23 mouse cellular contexts compared by ENCODE assay signal in genomic region chr14:107987752-107988285, GRCm38 (mm10).
DNase-seq lines count a peak whose midpoint lies in the region; ATAC-seq and TF ChIP-seq lines count a peak whose summit lies in the region.
"Had no signal": no experiment of that assay in that cellular context is flagged by ENCODE, and none has a peak within 500 bp of the region (broad histone marks: within the 10 kb centered on the region; RNA-seq: fewer than 3 reads in every experiment).

No protein-coding gene starts in this region.

- H3K4me3 ChIP-seq in midbrain, embryonic 12.5 days, result no peak overlapping the region
- H3K4me3 ChIP-seq in midbrain, embryonic 10.5 days, result no peak overlapping the region
- no peak overlapping the region for H3K4me3 ChIP-seq in midbrain, embryonic 14.5 days (replicated peaks; ENCODE audit: low read depth, low read length)
- H3K4me3 ChIP-seq in midbrain, postnatal 0 days (ENCODE audit: low read depth, low read length), result no peak overlapping the region
- no peak overlapping the region for H3K4me3 ChIP-seq in embryonic facial prominence, embryonic 14.5 days (ENCODE audit: low read depth, low read length)
- no peak overlapping the region for H3K4me3 ChIP-seq in midbrain, embryonic 16.5 days (ENCODE audit: low read depth, low read length)
- H3K4me3 ChIP-seq: embryonic facial prominence, embryonic 13.5 days; forebrain, embryonic 13.5 days; forebrain, embryonic 15.5 days had no signal

- no peak overlapping the region for H3K9ac ChIP-seq in midbrain, embryonic 12.5 days (replicated peaks)
- no peak overlapping the region for H3K9ac ChIP-seq in midbrain, embryonic 14.5 days (replicated peaks; ENCODE audit: low read length)
- no peak overlapping the region for H3K9ac ChIP-seq in midbrain, postnatal 0 days (replicated peaks; ENCODE audit: low read length, poor library complexity, severe bottlenecking)
- H3K9ac ChIP-seq in embryonic facial prominence, embryonic 14.5 days (ENCODE audit: low read depth, low read length), result no peak overlapping the region
- H3K9ac ChIP-seq in midbrain, embryonic 16.5 days (ENCODE audit: low read depth, low read length), result no peak overlapping the region
- H3K9ac ChIP-seq: embryonic facial prominence, embryonic 13.5 days; forebrain, embryonic 13.5 days; forebrain, embryonic 15.5 days; forebrain, postnatal 0 days had no signal

- H3K9me3 ChIP-seq in midbrain, embryonic 12.5 days, result no peaks in the 10 kb centered on the region
- no peaks in the 10 kb centered on the region for H3K9me3 ChIP-seq in midbrain, embryonic 10.5 days (replicated peaks)
- H3K9me3 ChIP-seq in midbrain, embryonic 14.5 days (ENCODE audit: control insufficient read depth, low read length), result no peaks in the 10 kb centered on the region
- H3K9me3 ChIP-seq in midbrain, postnatal 0 days (ENCODE audit: low read length), result no peaks in the 10 kb centered on the region
- H3K9me3 ChIP-seq in embryonic facial prominence, embryonic 14.5 days (ENCODE audit: control insufficient read depth, low read length), result no peaks in the 10 kb centered on the region
- no peaks in the 10 kb centered on the region for H3K9me3 ChIP-seq in midbrain, embryonic 16.5 days (replicated peaks; ENCODE audit: control insufficient read depth, low read length, poor library complexity, severe bottlenecking)
- H3K9me3 ChIP-seq: embryonic facial prominence, embryonic 13.5 days; forebrain, embryonic 13.5 days; forebrain, embryonic 15.5 days had no signal

- H3K4me2 ChIP-seq in midbrain, embryonic 12.5 days (replicated peaks), result no peak overlapping the region
- no peak overlapping the region for H3K4me2 ChIP-seq in midbrain, embryonic 14.5 days (ENCODE audit: low read length)
- no peak overlapping the region for H3K4me2 ChIP-seq in midbrain, postnatal 0 days (ENCODE audit: low read depth, low read length, poor library complexity, severe bottlenecking)
- H3K4me2 ChIP-seq in embryonic facial prominence, embryonic 14.5 days (ENCODE audit: low read depth, low read length), result no peak overlapping the region
- H3K4me2 ChIP-seq in midbrain, embryonic 16.5 days (ENCODE audit: low read length), result no peak overlapping the region
- H3K4me2 ChIP-seq: embryonic facial prominence, embryonic 13.5 days; forebrain, embryonic 13.5 days; forebrain, embryonic 15.5 days had no signal

- H3K27me3 ChIP-seq in midbrain, embryonic 12.5 days, result no peaks in the 10 kb centered on the region
- H3K27me3 ChIP-seq in midbrain, embryonic 10.5 days (ENCODE audit: low read depth, poor library complexity, severe bottlenecking), result no peaks in the 10 kb centered on the region
- no peaks in the 10 kb centered on the region for H3K27me3 ChIP-seq in midbrain, embryonic 14.5 days (ENCODE audit: control insufficient read depth, insufficient read depth, low read length)
- no peaks in the 10 kb centered on the region for H3K27me3 ChIP-seq in midbrain, postnatal 0 days (ENCODE audit: insufficient read depth, low read length)
- H3K27me3 ChIP-seq in embryonic facial prominence, embryonic 14.5 days (replicated peaks; ENCODE audit: control insufficient read depth, insufficient read depth, low read length), result no peaks in the 10 kb centered on the region
- no peaks in the 10 kb centered on the region for H3K27me3 ChIP-seq in midbrain, embryonic 16.5 days (ENCODE audit: control insufficient read depth, insufficient read depth, low read depth, low read length)
- H3K27me3 ChIP-seq: embryonic facial prominence, embryonic 13.5 days; forebrain, embryonic 13.5 days; forebrain, embryonic 15.5 days had no signal

- no peak for DNase-seq in midbrain, embryonic 10.5 days (ENCODE audit: low spot score)
- peak; percentile 72 for DNase-seq in midbrain, embryonic 14.5 days
- DNase-seq in midbrain, postnatal 0 days (ENCODE audit: low spot score), result no peak
- DNase-seq in embryonic facial prominence, embryonic 14.5 days (ENCODE audit: low spot score), result peak; percentile 14
- no peak for DNase-seq in T-cell, adult 2 months (ENCODE audit: low spot score)
- DNase-seq: adrenal gland, adult 8-10 months; adrenal gland, postnatal 14 days; adrenal gland, postnatal 36 days; cerebellum, adult 11 months; cerebellum, adult 18-20 months; cerebellum, adult 8-10 months; cerebellum, adult 9-11 months; cerebellum, postnatal 14 days; cerebellum, postnatal 36 days; embryo, embryonic 11 days; forebrain, postnatal 0 days had no signal

- H3K4me1 ChIP-seq in midbrain, embryonic 12.5 days, result no peaks in the 10 kb centered on the region
- H3K4me1 ChIP-seq in midbrain, embryonic 10.5 days, result no peaks in the 10 kb centered on the region
- H3K4me1 ChIP-seq in midbrain, embryonic 14.5 days (ENCODE audit: control insufficient read depth, insufficient read depth, low read length), result no peaks in the 10 kb centered on the region
- H3K4me1 ChIP-seq in midbrain, postnatal 0 days (ENCODE audit: insufficient read depth, low read length), result no peaks in the 10 kb centered on the region
- no peaks in the 10 kb centered on the region for H3K4me1 ChIP-seq in embryonic facial prominence, embryonic 14.5 days (ENCODE audit: control insufficient read depth, insufficient read depth, low read length)
- H3K4me1 ChIP-seq in midbrain, embryonic 16.5 days (ENCODE audit: control insufficient read depth, insufficient read depth, low read length), result no peaks in the 10 kb centered on the region
- H3K4me1 ChIP-seq: embryonic facial prominence, embryonic 13.5 days; forebrain, embryonic 13.5 days; forebrain, embryonic 15.5 days had no signal

- no peak overlapping the region for H3K27ac ChIP-seq in midbrain, embryonic 12.5 days (replicated peaks)
- no peak overlapping the region for H3K27ac ChIP-seq in midbrain, embryonic 10.5 days (replicated peaks)
- no peak overlapping the region for H3K27ac ChIP-seq in midbrain, embryonic 14.5 days (replicated peaks; ENCODE audit: low read depth, low read length)
- no peak overlapping the region for H3K27ac ChIP-seq in midbrain, postnatal 0 days (ENCODE audit: low read depth, low read length)
- no peak overlapping the region for H3K27ac ChIP-seq in embryonic facial prominence, embryonic 14.5 days (replicated peaks; ENCODE audit: low read depth, low read length)
- no peak overlapping the region for H3K27ac ChIP-seq in midbrain, embryonic 16.5 days (ENCODE audit: low read length)
- H3K27ac ChIP-seq: embryonic facial prominence, embryonic 13.5 days; forebrain, embryonic 13.5 days; forebrain, embryonic 15.5 days had no signal

- no peak for TF ChIP-seq CTCF in midbrain, postnatal 0 days (IDR thresholded peaks at IDR 0.05)

- ATAC-seq in midbrain, embryonic 12.5 days (ENCODE audit: low FRiP score, low read depth), result peak; percentile 41; the same call in 1 of the 2 replicates
- ATAC-seq in midbrain, embryonic 14.5 days (ENCODE audit: low FRiP score, low TSS enrichment), result peak; percentile 43; the same call in 1 of the 2 replicates
- no peak for ATAC-seq in midbrain, postnatal 0 days (ENCODE audit: low FRiP score)
- ATAC-seq in embryonic facial prominence, embryonic 14.5 days (ENCODE audit: low read depth), result no peak
- peak; percentile 62 for ATAC-seq in midbrain, embryonic 16.5 days
- ATAC-seq in inflammation-experienced regulatory T-cells, adult 6 months, result no peak
- ATAC-seq: activated CD4-positive, CD25-positive, alpha-beta regulatory T cell, adult 4 months; forebrain, embryonic 13.5 days; forebrain, embryonic 15.5 days; forebrain, postnatal 0 days had no signal

- no peaks in the 10 kb centered on the region for H3K36me3 ChIP-seq in midbrain, embryonic 12.5 days
- H3K36me3 ChIP-seq in midbrain, embryonic 10.5 days, result no peaks in the 10 kb centered on the region
- H3K36me3 ChIP-seq in midbrain, embryonic 14.5 days (ENCODE audit: control insufficient read depth, insufficient read depth, low read length), result no peaks in the 10 kb centered on the region
- H3K36me3 ChIP-seq in midbrain, postnatal 0 days (ENCODE audit: insufficient read depth, low read length), result no peaks in the 10 kb centered on the region
- H3K36me3 ChIP-seq in embryonic facial prominence, embryonic 14.5 days (ENCODE audit: control insufficient read depth, insufficient read depth, low read length), result no peaks in the 10 kb centered on the region
- no peaks in the 10 kb centered on the region for H3K36me3 ChIP-seq in midbrain, embryonic 16.5 days (ENCODE audit: control insufficient read depth, insufficient read depth, low read length)
- H3K36me3 ChIP-seq: embryonic facial prominence, embryonic 13.5 days; forebrain, embryonic 15.5 days had no signal

Comparison
In these comparisons a context has a peak if more than half of its experiments do, and no peak if none do; other contexts are left out.
1. ATAC-seq: peak in midbrain, embryonic 12.5 days (single experiment), midbrain, embryonic 14.5 days (single experiment) and midbrain, embryonic 16.5 days (single experiment); none in midbrain, postnatal 0 days (single experiment), embryonic facial prominence, embryonic 14.5 days (single experiment) and inflammation-experienced regulatory T-cells, adult 6 months (single experiment).
2. DNase-seq: peak in midbrain, embryonic 14.5 days (single experiment) and embryonic facial prominence, embryonic 14.5 days (single experiment); none in midbrain, embryonic 10.5 days (single experiment), midbrain, postnatal 0 days (single experiment) and T-cell, adult 2 months (single experiment).